Mouse (Mus musculus) stomach, embryonic 16.5 days (tissue): ENCODE measurements around the gene 7420426K07Rik. TPM values are rescaled to one million over a fixed set of nuclear protein-coding genes. Genes with fewer than 3 reads are reported as not detected.

ENCODE experiments used
- ATAC-seq: fragments of 200-750 bp; cut with Nextera tagmentation; 2 replicates; pipeline ENCODE4 v1.8.0; 2017; ENCODE audit warnings: moderate number of reproducible peaks, moderate TSS enrichment; ENCODE audit not compliant: insufficient read depth, low FRiP score
- H3K27ac ChIP-seq: fragments of 300-500 bp; sonication (generic); 2 replicates; pipeline ENCODE4 v1.5.1; 2014; ENCODE audit warnings: low read length
- H3K27me3 ChIP-seq: fragments of 300-500 bp; sonication (generic); 2 replicates; pipeline ENCODE4 v1.6.1; 2014; ENCODE audit warnings: low read length, control low read depth, mixed read lengths; ENCODE audit not compliant: control insufficient read depth, insufficient read depth
- H3K36me3 ChIP-seq: fragments of 300-500 bp; sonication (generic); 2 replicates; pipeline ENCODE4 v1.6.1; 2014; ENCODE audit warnings: low read length; ENCODE audit not compliant: control insufficient read depth, insufficient read depth
- H3K4me1 ChIP-seq: fragments of 300-500 bp; sonication (generic); 2 replicates; pipeline ENCODE4 v1.6.1; 2014; ENCODE audit warnings: low read length, control low read depth, mixed read lengths; ENCODE audit not compliant: control insufficient read depth, insufficient read depth
- H3K4me2 ChIP-seq: fragments of 300-500 bp; sonication (generic); 2 replicates; pipeline ENCODE4 v1.6.1; 2014; ENCODE audit warnings: low read depth, low read length, mixed read lengths
- H3K4me3 ChIP-seq: fragments of 300-500 bp; sonication (generic); replicated peaks from 2 replicates; pipeline ENCODE4 v1.5.1; 2014; ENCODE audit warnings: mild to moderate bottlenecking, low read length
- H3K9ac ChIP-seq: fragments of 300-500 bp; sonication (generic); 2 replicates; pipeline ENCODE4 v1.6.1; 2014; ENCODE audit warnings: low read length
- H3K9me3 ChIP-seq: fragments of 300-500 bp; sonication (generic); replicated peaks from 2 replicates; pipeline ENCODE4 v1.6.1; 2016; ENCODE audit warnings: low read length, control low read depth; ENCODE audit not compliant: control insufficient read depth
- WGBS: fragments of 180-500 bp; shearing (Covaris S2); extraction: QIAGEN DNeasy Blood & Tissue Kit; methylation state at CpG from one replicate; pipeline ENCODE4 v1.1.7; 2014; 5-methylcytosine and 5-hydroxymethylcytosine counted together
- polyA plus RNA-seq: library from polyadenylated mRNA; unstranded; fragments of >200 nt; fragmentation: Nextera tagmentation; extraction: Ambion mirVana; gene quantifications from 2 replicates; pipeline ENCODE4 v1.2.1, GENCODE M21; 2015

7420426K07Rik gene
- polyA plus RNA-seq, 1 experiment from 2014 or later: not detected

GRCm38 (mm10) chr9:98932931-98933330, 30.0 kb downstream of the 7420426K07Rik start:
- H3K27me3 ChIP-seq: no peaks in the 10 kb centered on the region; the same call in 1 of the 2 replicates
- H3K27ac ChIP-seq: no peak overlapping the region
- H3K4me1 ChIP-seq: no peaks in the 10 kb centered on the region
- ATAC-seq: no peak
- WGBS: 47% methylated on average over 6 of the region's 6 CpGs
- H3K4me3 ChIP-seq: no peak overlapping the region
- no peak overlapping the region for H3K4me2 ChIP-seq
- H3K36me3 ChIP-seq: no peaks in the 10 kb centered on the region
- H3K9me3 ChIP-seq: peaks cover 5% of the 10 kb centered on the region; the same call in 1 of the 2 replicates
- no peak overlapping the region for H3K9ac ChIP-seq

GRCm38 (mm10) chr9:98935190-98935909, 32.4 kb downstream of the 7420426K07Rik start:
- Histone ChIP-seq H3K36me3 (no peaks in the 10 kb centered on the region), H3K27ac (no peak overlapping the region), H3K9ac (no peak overlapping the region), H3K27me3 (no peaks in the 10 kb centered on the region; the same call in 1 of the 2 replicates), H3K4me2 (no peak overlapping the region), H3K4me3 (no peak overlapping the region), H3K4me1 (no peaks in the 10 kb centered on the region), H3K9me3 (no peaks in the 10 kb centered on the region)
- no peak for ATAC-seq
- 30% methylated on average over 16 of the region's 16 CpGs for WGBS

- H3K9me3 ChIP-seq: no peaks in the 10 kb centered on the region
- no peak overlapping the region for H3K4me2 ChIP-seq
- no peak overlapping the region for H3K4me3 ChIP-seq
- ATAC-seq: no peak
- no peak overlapping the region for H3K27ac ChIP-seq
- no peaks in the 10 kb centered on the region for H3K36me3 ChIP-seq
- WGBS: 20% methylated on average over 2 of the region's 2 CpGs
- no peak overlapping the region for H3K9ac ChIP-seq
- H3K27me3 ChIP-seq: no peaks in the 10 kb centered on the region
- H3K4me1 ChIP-seq: no peaks in the 10 kb centered on the region
Measured at GRCm38 (mm10) chr9:98939290-98939689, 36.4 kb downstream of the 7420426K07Rik start.

- no peaks in the 10 kb centered on the region for H3K9me3 ChIP-seq
- no peak overlapping the region for H3K27ac ChIP-seq
- H3K9ac ChIP-seq: no peak overlapping the region
- H3K4me2 ChIP-seq: 0 out of 2 replicates have a peak overlapping the region, but pooled peaks have one; percentile 9
- under 1% methylated on average over 40 of the region's 40 CpGs for WGBS
- peaks cover 25% of the 10 kb centered on the region for H3K4me1 ChIP-seq
- ATAC-seq: no peak
- peaks cover 67% of the 10 kb centered on the region for H3K27me3 ChIP-seq
- 0 out of 2 replicates have a peak overlapping the region, but pooled peaks have one; percentile 4 for H3K4me3 ChIP-seq
- no peaks in the 10 kb centered on the region for H3K36me3 ChIP-seq
Measured at GRCm38 (mm10) chr9:98952171-98953050, 49.5 kb downstream of the 7420426K07Rik start.

- Histone ChIP-seq H3K9me3 (no peaks in the 10 kb centered on the region), H3K4me1 (peaks cover 25% of the 10 kb centered on the region), H3K27ac (no peak overlapping the region), H3K27me3 (peaks cover 72% of the 10 kb centered on the region), H3K9ac (no peak overlapping the region), H3K4me3 (no peak overlapping the region), H3K36me3 (no peaks in the 10 kb centered on the region), H3K4me2 (no peak overlapping the region)
- WGBS: 5% methylated on average over 4 of the region's 4 CpGs
- ATAC-seq: no peak
Measured at GRCm38 (mm10) chr9:98953291-98953690, 50.4 kb downstream of the 7420426K07Rik start.

GRCm38 (mm10) chr9:98953830-98954229, 50.9 kb downstream of the 7420426K07Rik start:
- Histone ChIP-seq H3K4me2 (no peak overlapping the region), H3K27ac (no peak overlapping the region), H3K27me3 (peaks cover 77% of the 10 kb centered on the region), H3K9me3 (no peaks in the 10 kb centered on the region), H3K9ac (no peak overlapping the region), H3K4me1 (peaks cover 25% of the 10 kb centered on the region), H3K36me3 (no peaks in the 10 kb centered on the region), H3K4me3 (no peak overlapping the region)
- 2% methylated on average over 9 of the region's 9 CpGs for WGBS
- ATAC-seq: no peak

Other genes starting within 250 kb of the 7420426K07Rik start
- not detected in 2 replicates for gene Prr23a1, start 60.6 kb upstream of the 7420426K07Rik start, polyA plus RNA-seq
- gene Prr23a2, start 46.6 kb upstream of the 7420426K07Rik start, polyA plus RNA-seq: not detected in 2 replicates
- gene Prr23a3, start 38.4 kb upstream of the 7420426K07Rik start, polyA plus RNA-seq: not detected in 2 replicates
- not detected in 2 replicates for gene Foxl2, start 52.2 kb downstream of the 7420426K07Rik start, polyA plus RNA-seq
- gene Faim, start 83.3 kb downstream of the 7420426K07Rik start, polyA plus RNA-seq: 31.7 and 37.9 TPM in 2 replicates
- gene Gm1123, start 132.6 kb downstream of the 7420426K07Rik start, polyA plus RNA-seq: 3.4 and 4.0 TPM in 2 replicates
- gene Pik3cb, start 237.5 kb downstream of the 7420426K07Rik start, polyA plus RNA-seq: 1.4 TPM in 2 replicates